Mouse (Mus musculus): ENCODE data around the gene Asf1b. TPM values are rescaled to one million over a fixed set of nuclear protein-coding genes. Genes with fewer than 3 reads are reported as not detected.
"Not testable (repeated sequence)": the region's sequence is repeated elsewhere in the genome, so short reads cannot be mapped to it uniquely, and the experiment has no call there.

Asf1b gene
- total RNA-seq, 2 experiments from 2014 or later, result 1.1 to 1.7 TPM

DNA sequence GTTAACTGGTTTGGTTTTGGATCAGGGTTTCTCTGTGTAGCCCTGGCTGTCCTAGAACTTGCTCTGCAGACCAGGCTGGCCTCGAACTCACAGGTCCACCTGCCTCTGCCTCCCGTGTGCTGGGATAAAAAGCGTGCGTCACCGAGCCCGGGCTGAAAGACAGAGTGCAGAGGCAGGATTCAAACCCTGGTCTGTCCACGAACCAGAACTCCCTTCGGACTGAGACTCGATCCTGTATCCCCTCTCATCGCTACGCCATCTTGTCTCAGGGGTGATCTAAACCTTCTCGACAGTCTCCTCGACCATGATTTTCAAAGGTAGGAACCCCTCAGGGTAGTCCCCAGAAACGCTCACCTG lies 580 bp upstream of the Asf1b start:
- no peak for DNase-seq (ENCODE audit: low spot score)
- intact Hi-C loops (cut with DNase I), result loop anchor here (1.0 to 10.0 kb wide), 4 partner anchors 58 to 510 kb away; no protein-coding TSS in a partner anchor

- intact Hi-C loops (cut with DNase I), result loop anchor here (1.0 to 10.0 kb wide), 4 partner anchors 60 to 511 kb away; no protein-coding TSS in a partner anchor
- no peak for DNase-seq (ENCODE audit: low spot score)
Observed at GRCm38 (mm10) chr8:83955958-83956218, 581 bp downstream of the Asf1b start.

DNA sequence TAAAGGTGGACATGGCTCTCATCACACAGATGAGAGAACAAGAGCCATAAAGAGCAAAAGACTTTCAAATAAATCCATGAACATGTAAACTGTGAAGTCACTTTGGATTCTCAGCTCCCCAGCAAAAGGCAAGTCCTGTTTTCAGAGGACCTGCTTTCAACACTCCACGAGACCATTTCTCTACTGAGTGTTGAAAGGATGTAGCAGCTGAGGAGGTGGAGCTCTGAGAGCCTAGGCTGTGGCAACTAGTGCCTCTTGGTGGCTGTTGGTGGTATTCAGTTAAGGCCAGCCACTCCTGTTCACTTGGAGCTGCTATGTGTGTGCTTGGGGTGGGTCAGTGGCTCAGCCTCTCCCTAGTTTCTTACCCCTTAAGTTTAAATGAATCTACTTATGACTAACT lies 1.5 kb downstream of the Asf1b start:
- DNase-seq (ENCODE audit: low spot score), result no peak
- intact Hi-C loops (cut with DNase I), result loop anchor here (5.0 to 10.0 kb wide), 3 partner anchors 172 to 512 kb away; no protein-coding TSS in a partner anchor

DNA sequence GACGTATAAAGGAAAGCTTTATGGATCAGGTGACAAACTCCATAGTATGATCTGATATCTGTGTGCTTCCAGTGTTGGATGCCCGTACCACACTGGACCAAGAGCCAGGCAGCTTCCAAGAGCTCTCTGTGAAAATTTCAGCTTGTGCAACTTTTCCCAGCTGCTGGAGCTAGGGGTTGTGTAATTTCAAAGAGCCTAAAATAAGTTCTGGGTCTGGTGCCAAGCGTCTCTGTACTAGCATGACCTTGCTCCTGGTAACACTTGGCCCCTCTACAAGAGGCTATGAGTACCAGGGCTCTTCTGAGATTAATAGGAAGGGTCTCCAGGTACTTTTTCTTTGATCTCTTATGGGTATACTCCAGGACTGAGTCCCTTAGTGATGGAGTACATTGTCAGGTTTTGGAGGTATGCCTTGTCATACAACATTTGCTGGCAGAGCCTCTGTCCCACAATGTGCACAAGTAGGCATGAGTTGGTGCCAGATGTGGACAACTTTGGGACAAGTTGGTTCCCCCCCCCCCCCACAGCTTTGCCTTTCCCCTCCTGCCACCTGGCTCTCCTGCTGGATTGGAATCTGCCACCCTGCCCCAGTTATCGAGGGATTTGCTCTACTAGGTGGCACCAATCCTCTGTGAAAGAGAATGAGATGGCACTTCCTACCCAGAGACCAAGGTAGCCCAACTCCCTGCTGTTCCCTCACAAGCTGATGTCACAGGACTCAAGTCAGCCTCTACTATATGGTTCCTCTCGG lies 8.9 kb downstream of the Asf1b start:
- no peak for DNase-seq (ENCODE audit: low spot score)
- intact Hi-C loops (cut with DNase I), result no loop called here

DNA sequence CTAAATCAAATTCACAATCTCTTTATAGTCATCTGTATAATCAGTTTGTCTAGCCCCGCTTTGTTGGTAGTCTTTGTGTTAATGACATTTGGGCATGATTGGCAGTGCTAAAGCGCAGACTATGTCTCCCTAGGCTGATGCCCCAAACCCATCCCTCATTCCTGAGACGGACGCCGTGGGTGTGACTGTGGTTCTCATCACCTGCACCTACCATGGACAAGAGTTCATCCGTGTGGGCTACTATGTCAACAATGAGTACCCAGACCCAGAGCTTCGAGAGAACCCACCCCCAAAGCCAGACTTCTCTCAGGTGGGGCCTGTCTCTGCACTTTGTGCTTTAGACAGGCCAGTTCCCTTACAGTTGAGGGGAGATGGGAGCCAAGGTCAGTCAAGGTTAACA lies 12.4 kb downstream of the Asf1b start:
- intact Hi-C loops (cut with DNase I), result no loop called here

GRCm38 (mm10) chr8:83971121-83971520 lies 15.8 kb downstream of the Asf1b start:
- intact Hi-C loops (cut with DNase I), result no loop called here
- no peak for DNase-seq (ENCODE audit: low spot score)

More for the DNA sequence above, 12.4 kb downstream of the Asf1b start:
- no peak for DNase-seq (ENCODE audit: low spot score)

- intact Hi-C loops (cut with DNase I), result no loop called here
- no peak for DNase-seq (ENCODE audit: low spot score)
Observed at GRCm38 (mm10) chr8:83971661-83972060, 16.4 kb downstream of the Asf1b start.

DNA sequence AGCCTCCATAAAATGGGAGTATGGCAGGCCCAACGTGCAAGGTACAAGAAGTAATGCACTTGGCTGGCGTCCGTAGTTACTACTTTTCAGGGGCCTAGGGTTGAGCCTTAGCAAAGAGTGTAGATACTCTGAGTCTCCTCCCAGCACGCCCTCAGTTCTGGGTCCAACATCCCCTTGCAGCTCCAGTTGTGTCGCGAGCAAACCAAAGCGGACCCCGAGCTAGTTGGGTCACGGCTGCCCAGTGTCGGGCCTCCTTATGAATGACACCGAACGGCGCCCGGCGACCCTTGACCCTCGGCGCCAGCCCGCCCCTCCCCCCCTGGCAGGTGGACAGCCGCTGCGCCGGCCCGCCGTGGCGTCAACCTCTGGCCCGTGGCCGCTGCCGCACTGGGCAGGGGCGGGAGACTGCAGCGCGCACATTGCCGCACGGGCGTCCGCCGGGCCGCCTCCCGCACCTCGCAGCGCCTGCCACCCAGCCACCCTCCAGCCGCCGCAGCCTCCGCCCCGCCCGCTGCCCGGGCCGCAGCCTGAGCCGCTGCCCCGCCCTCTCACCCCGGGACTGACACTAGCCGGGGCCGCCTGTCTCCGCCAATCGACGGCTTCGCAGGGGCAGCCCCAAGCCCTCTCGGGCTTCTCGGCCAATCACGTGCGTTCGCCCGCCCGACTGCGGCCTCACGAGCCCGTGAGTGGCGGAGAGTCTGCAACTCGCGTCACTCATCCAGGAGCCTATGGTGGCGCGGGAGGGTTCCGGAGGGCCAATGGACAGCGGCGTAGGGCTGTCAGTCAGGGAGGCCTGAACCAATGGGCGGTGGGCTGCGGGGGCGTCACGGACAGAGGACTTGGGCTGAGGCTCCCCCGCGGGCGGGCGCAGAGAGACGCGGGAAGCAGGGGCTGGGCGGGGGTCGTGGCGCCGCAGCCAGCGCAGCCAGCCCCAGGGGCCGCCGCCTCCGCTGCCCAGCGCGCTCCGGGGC lies 17.1 kb downstream of the Asf1b start, which contains the start of gene Prkaca:
TSS of gene Prkaca (plus strand) at position 844 of the 971 bp plus-strand sequence.
- DNase-seq (ENCODE audit: low spot score), result peak; percentile 99
- intact Hi-C loops (cut with DNase I), result no loop called here

- intact Hi-C loops (cut with DNase I), result loop anchor here (2.0 kb wide), 1 partner anchor 21 kb away; no protein-coding TSS in a partner anchor
- DNase-seq (ENCODE audit: low spot score), result no peak
Observed at GRCm38 (mm10) chr8:83973161-83974031, 18.1 kb downstream of the Asf1b start.

GRCm38 (mm10) chr8:83974521-83974920 lies 19.2 kb downstream of the Asf1b start:
- no peak for DNase-seq (ENCODE audit: low spot score)
- intact Hi-C loops (cut with DNase I), result loop anchor here (2.0 kb wide), 1 partner anchor 20 kb away; no protein-coding TSS in a partner anchor

GRCm38 (mm10) chr8:83976101-83976630 lies 20.9 kb downstream of the Asf1b start:
- intact Hi-C loops (cut with DNase I), result no loop called here
- no peak for DNase-seq (ENCODE audit: low spot score)

DNA sequence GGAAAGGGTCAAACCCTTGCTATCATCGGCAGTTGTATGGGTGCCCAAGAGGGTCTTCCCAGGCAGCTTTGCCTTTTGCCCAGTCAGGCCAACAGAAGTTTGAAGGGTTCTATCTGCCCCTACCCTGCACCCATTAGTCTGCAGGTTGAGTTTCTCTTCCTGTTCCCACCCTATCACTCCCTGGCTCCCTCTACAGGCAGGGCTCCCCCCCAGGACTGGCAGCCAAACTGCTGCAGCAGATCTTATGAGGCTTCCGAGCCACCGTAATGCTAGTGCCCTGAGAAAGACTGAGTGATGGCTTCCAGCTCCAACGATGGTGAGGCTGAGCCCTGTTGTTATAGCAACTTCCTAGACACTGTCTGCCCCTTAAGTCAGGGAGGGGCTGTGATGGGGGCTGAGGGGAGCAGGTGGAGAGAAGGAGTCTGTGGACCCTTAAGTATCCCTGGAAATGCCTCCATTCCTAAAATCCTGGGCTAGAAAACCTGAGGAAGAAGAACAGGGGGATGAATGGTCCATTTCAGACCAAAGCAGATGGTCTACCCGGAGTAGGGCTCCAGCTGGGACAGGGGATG lies 21.6 kb downstream of the Asf1b start:
- DNase-seq (ENCODE audit: low spot score), result no peak
- intact Hi-C loops (cut with DNase I), result no loop called here

- intact Hi-C loops (cut with DNase I), result no loop called here
- DNase-seq (ENCODE audit: low spot score), result no peak
Observed at GRCm38 (mm10) chr8:83977646-83978045, 22.3 kb downstream of the Asf1b start.

GRCm38 (mm10) chr8:83978200-83978599 lies 22.9 kb downstream of the Asf1b start:
- intact Hi-C loops (cut with DNase I), result no loop called here
- no peak for DNase-seq (ENCODE audit: low spot score)

- no peak for DNase-seq (ENCODE audit: low spot score)
- intact Hi-C loops (cut with DNase I), result no loop called here
Observed at GRCm38 (mm10) chr8:83980250-83980649, 24.9 kb downstream of the Asf1b start.

DNA sequence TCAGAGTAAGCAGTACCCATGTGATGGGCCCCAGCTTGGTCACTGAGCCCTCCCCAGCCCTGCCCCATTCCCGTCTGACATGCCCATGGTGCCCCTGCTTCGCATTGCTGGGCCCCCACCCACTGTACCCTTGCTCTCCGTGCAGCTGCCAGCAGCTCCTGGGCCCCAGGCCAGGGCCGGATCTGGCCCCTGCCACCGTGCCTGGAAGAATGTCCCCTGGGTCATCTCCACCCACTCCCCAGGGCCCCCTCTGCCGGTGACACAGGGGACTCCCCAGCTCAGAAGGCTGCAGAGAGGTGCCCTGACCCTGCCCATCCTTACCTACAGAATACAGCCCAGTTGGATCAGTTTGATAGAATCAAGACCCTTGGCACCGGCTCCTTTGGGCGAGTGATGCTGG lies 25.5 kb downstream of the Asf1b start:
- DNase-seq (ENCODE audit: low spot score), result peak; percentile 64
- intact Hi-C loops (cut with DNase I), result no loop called here

- intact Hi-C loops (cut with DNase I), result no loop called here
Observed at GRCm38 (mm10) chr8:83981533-83981932, 26.2 kb downstream of the Asf1b start.

GRCm38 (mm10) chr8:83982449-83982848 lies 27.1 kb downstream of the Asf1b start:
- intact Hi-C loops (cut with DNase I), result no loop called here
- no peak for DNase-seq (ENCODE audit: low spot score)

More at GRCm38 (mm10) chr8:83981533-83981932, 26.2 kb downstream of the Asf1b start:
- DNase-seq (ENCODE audit: low spot score), result no peak

DNA sequence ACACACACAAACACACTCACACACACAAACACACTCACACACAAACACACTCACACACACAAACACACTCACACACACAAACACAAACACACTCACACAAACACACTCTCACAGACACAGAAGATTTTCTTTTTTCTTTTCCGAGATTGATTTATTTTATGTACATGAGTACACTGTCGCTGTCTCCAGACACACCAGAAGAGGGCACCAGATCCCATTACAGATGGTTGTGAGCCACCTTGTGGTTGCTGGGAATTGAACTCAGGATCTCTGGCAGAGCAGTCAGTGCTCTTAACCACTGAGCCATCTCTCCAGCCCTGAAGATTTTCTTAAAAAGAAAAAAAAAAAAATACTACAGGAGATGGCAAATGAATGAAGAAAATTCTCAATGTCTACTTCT lies 27.9 kb downstream of the Asf1b start:
- DNase-seq (ENCODE audit: low spot score); intact Hi-C loops (cut with DNase I): not testable (repeated sequence)

Measured in heart, postnatal 25 days (tissue).